Mouse (Mus musculus): ENCODE data around the gene Cenpo.

- TF ChIP-seq CTCF (IDR thresholded peaks at IDR 0.05; ENCODE audit: control insufficient read depth, insufficient read depth, insufficient replicate concordance, low read depth, low read length) (no peak), POLR2A (IDR thresholded peaks at IDR 0.05; ENCODE audit: control insufficient read depth, low read depth, low read length) (no peak)
These were observed 64.5 kb downstream of the Cenpo start for GRCm38 (mm10) chr12:4169622-4170021.

All from testis, adult 2 months (tissue).